Mouse (Mus musculus) retina, embryonic 14.5 days (tissue): ENCODE data around the gene Gm13276.
"Not testable (repeated sequence)": the region's sequence is repeated elsewhere in the genome, so short reads cannot be mapped to it uniquely, and the experiment has no call there.

ENCODE experiments used
- DNase-seq: peaks from one replicate; pipeline ENCODE4 v3.0.0-alpha.2; 2015; ENCODE audit warnings: low spot score

Gene Gm13276

GRCm38 (mm10) chr4:88782335-88782734 is 3.2 kb upstream of the Gm13276 start:
- not testable (repeated sequence) for DNase-seq

- not testable (repeated sequence) for DNase-seq
Observed at GRCm38 (mm10) chr4:88788402-88788801, 2.9 kb downstream of the Gm13276 start, which contains the start of gene Gm13277. TSS of gene Gm13277 (plus strand) at chr4:88788632.

- DNase-seq, result not testable (repeated sequence)
Observed at GRCm38 (mm10) chr4:88791250-88791649, 5.7 kb downstream of the Gm13276 start, which contains the start of gene Gm13278. TSS of gene Gm13278 (plus strand) at chr4:88791550.

- DNase-seq, result not testable (repeated sequence)
Observed at GRCm38 (mm10) chr4:88793936-88794675, 8.6 kb downstream of the Gm13276 start, which contains the start of gene Gm13275. TSS of gene Gm13275 (plus strand) at chr4:88794487.

- not testable (repeated sequence) for DNase-seq
Observed at GRCm38 (mm10) chr4:88797097-88797496, 11.6 kb downstream of the Gm13276 start, which contains the start of gene Gm13279. TSS of gene Gm13279 (plus strand) at chr4:88797397.

- not testable (repeated sequence) for DNase-seq
Observed at GRCm38 (mm10) chr4:88799365-88799764, 13.9 kb downstream of the Gm13276 start, which contains the start of gene Gm13285. TSS of gene Gm13285 (plus strand) at chr4:88799665.

GRCm38 (mm10) chr4:88802954-88803353 is 17.4 kb downstream of the Gm13276 start, which contains the start of gene Gm13287:
TSS of gene Gm13287 (plus strand) at chr4:88803254.
- DNase-seq, result not testable (repeated sequence)

- not testable (repeated sequence) for DNase-seq
Observed at GRCm38 (mm10) chr4:88805231-88805630, 19.7 kb downstream of the Gm13276 start, which contains the start of gene Gm13288. TSS of gene Gm13288 (plus strand) at chr4:88805531.

- DNase-seq, result not testable (repeated sequence)
Observed at GRCm38 (mm10) chr4:88805761-88806160, 20.3 kb downstream of the Gm13276 start.

GRCm38 (mm10) chr4:88815928-88816327 is 30.4 kb downstream of the Gm13276 start, which contains the start of gene Ifna7:
TSS of gene Ifna7 (plus strand) at chr4:88816228.
- DNase-seq, result no peak

- DNase-seq, result no peak
Observed at GRCm38 (mm10) chr4:88819659-88820058, 34.1 kb downstream of the Gm13276 start, which contains the start of gene Ifna11. TSS of gene Ifna11 (plus strand) at chr4:88819959.

- DNase-seq, result peak; percentile 48
Observed at GRCm38 (mm10) chr4:88822995-88823394, 37.5 kb downstream of the Gm13276 start.

- not testable (repeated sequence) for DNase-seq
Observed at GRCm38 (mm10) chr4:88827116-88827515, 41.6 kb downstream of the Gm13276 start, which contains the start of gene Ifna6. TSS of gene Ifna6 (plus strand) at chr4:88827416.

- peak; percentile 42 for DNase-seq
Observed at GRCm38 (mm10) chr4:88830523-88830922, 45.0 kb downstream of the Gm13276 start.

GRCm38 (mm10) chr4:88835225-88835624 is 49.7 kb downstream of the Gm13276 start, which contains the start of gene Ifna5:
TSS of gene Ifna5 (plus strand) at chr4:88835525.
- DNase-seq, result not testable (repeated sequence)
